Mouse (Mus musculus) Patski (cell line): ENCODE results near the gene Pmvk. TPM values are rescaled to one million over a fixed set of nuclear protein-coding genes. Genes with fewer than 3 reads are reported as not detected.
"Not testable (repeated sequence)": the region's sequence is repeated elsewhere in the genome, so short reads cannot be mapped to it uniquely, and the experiment has no call there.

Experiments
- ATAC-seq: fragments of 100-300 bp; one replicate; pipeline ENCODE4 v1.8.0; 2021
- CTCF ChIA-PET: fragments of 350-600 bp; sonication (Branson Sonifier 250); formaldehyde crosslinking; loops from one replicate; lab custom pipeline; 2022; ENCODE audit warnings: inconsistent platforms; lab: Charles Lee
- POLR2A ChIA-PET: fragments of 350-600 bp; sonication (Branson Sonifier 250); formaldehyde crosslinking; loops from one replicate; lab custom pipeline; 2022; ENCODE audit warnings: antibody characterized with exemption, inconsistent platforms; lab: Charles Lee
- DNase-seq: peaks from one replicate; pipeline ENCODE4 v3.0.0-alpha.2; 2011; ENCODE audit warnings: low read depth, low spot score
- H3K27me3 ChIP-seq: fragments of 371-371 bp; one replicate; pipeline ENCODE4 v1.5.1; 2021
- CTCF ChIP-seq: fragments of 100-300 bp; IDR thresholded peaks from one replicate; pipeline ENCODE4 v1.5.1; 2021
- in situ Hi-C: fragments of 300-500 bp; cut with MboI; formaldehyde crosslinking; loops from 3 replicates; pipeline ENCODE4 v1.11.1; 2018; ENCODE audit warnings: low pct_unique_long_range_greater_than_20kb, mixed read lengths
- polyA plus RNA-seq: library from polyadenylated mRNA; unstranded; gene quantifications from one replicate; pipeline ENCODE4 v1.2.3, GENCODE M21; 2021

Gene Pmvk
- polyA plus RNA-seq, 1 experiment from 2014 or later, result 40.7 TPM

- ChIA-PET POLR2A (no interaction called here), CTCF (no interaction called here)
- no peaks in the 10 kb centered on the region for H3K27me3 ChIP-seq
- TF ChIP-seq CTCF, result no peak
- DNase-seq (no peak), ATAC-seq (no peak)
- in situ Hi-C loops, result no loop called here
Measured at GRCm38 (mm10) chr3:89424416-89425140, 29.8 kb upstream of the Pmvk start.

GRCm38 (mm10) chr3:89425141-89425525 lies 29.2 kb upstream of the Pmvk start:
- ChIA-PET POLR2A (no interaction called here), CTCF (interaction anchor here (1.4 kb wide), 1 partner anchor 29 kb away, joined by 7 read pairs; no protein-coding TSS in a partner anchor)
- no peak for TF ChIP-seq CTCF
- ATAC-seq, result no peak
- DNase-seq, result no peak
- in situ Hi-C loops, result no loop called here
- no peaks in the 10 kb centered on the region for H3K27me3 ChIP-seq

GRCm38 (mm10) chr3:89425876-89426275 lies 28.5 kb upstream of the Pmvk start:
- no peak for TF ChIP-seq CTCF
- ChIA-PET CTCF (interaction anchor here (1.4 kb wide), 1 partner anchor 30 kb away, joined by 7 read pairs; no protein-coding TSS in a partner anchor), POLR2A (no interaction called here)
- in situ Hi-C loops, result no loop called here
- H3K27me3 ChIP-seq, result no peaks in the 10 kb centered on the region
- ATAC-seq (no peak), DNase-seq (no peak)

DNA sequence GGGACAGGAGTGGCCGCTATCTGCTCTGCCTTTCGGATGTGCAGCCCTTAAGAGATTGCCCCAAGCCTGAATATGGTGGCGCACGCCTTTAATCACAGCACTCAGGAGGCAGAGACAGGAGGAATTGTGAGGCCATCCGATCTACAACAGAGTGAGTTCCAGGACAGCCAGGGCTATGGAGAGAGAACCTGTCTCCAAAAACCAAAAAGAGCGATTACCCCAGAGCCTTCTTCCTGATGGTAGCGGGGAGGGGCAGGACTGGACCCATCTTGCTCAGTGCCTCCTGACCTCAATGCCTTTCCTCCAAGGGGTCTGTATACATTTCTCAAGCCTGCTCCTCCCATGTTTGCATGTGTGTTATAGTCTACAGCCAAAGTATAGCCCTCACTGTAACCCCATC lies 25.3 kb upstream of the Pmvk start:
- ATAC-seq, in situ Hi-C loops: not testable (repeated sequence)

GRCm38 (mm10) chr3:89430171-89431159 lies 23.9 kb upstream of the Pmvk start, which contains the start of gene Pygo2:
Gene Pygo2, plus strand, starts transcription at chr3:89430214.
- no peak for TF ChIP-seq CTCF
- in situ Hi-C loops, result no loop called here
- H3K27me3 ChIP-seq, result no peaks in the 10 kb centered on the region
- CTCF ChIA-PET, result interaction anchor here (0.7 to 1.7 kb wide), 6 partner anchors 7 to 76 kb away, joined by 3 to 5 read pairs (median 3); no protein-coding TSS in a partner anchor
- POLR2A ChIA-PET, result interaction anchor here (1.0 to 3.3 kb wide), 5 partner anchors 8 to 18 kb away, joined by 3 to 19 read pairs (median 3); no protein-coding TSS in a partner anchor
- DNase-seq (peak; percentile 84), ATAC-seq (peak; percentile 95)

More for the DNA sequence above, 25.3 kb upstream of the Pmvk start:
- DNase-seq, H3K27me3 ChIP-seq, CTCF ChIA-PET: not testable (repeated sequence)
- POLR2A ChIA-PET, result interaction anchor here (1.3 kb wide), 1 partner anchor 12 kb away, joined by 3 read pairs; no protein-coding TSS in a partner anchor

- in situ Hi-C loops, result no loop called here
- H3K27me3 ChIP-seq, result no peaks in the 10 kb centered on the region
- DNase-seq (no peak), ATAC-seq (no peak)
- CTCF ChIA-PET, result interaction anchor here (1.2 to 1.7 kb wide), 2 partner anchors 9 to 23 kb away, joined by 4 to 5 read pairs; no protein-coding TSS in a partner anchor
- POLR2A ChIA-PET, result interaction anchor here (1.3 to 3.3 kb wide), 2 partner anchors 11 to 13 kb away, joined by 3 to 19 read pairs; no protein-coding TSS in a partner anchor
- no peak for TF ChIP-seq CTCF
Measured at GRCm38 (mm10) chr3:89432606-89433005, 21.7 kb upstream of the Pmvk start.

- H3K27me3 ChIP-seq, result no peaks in the 10 kb centered on the region
- in situ Hi-C loops, result no loop called here
- ATAC-seq (no peak), DNase-seq (no peak)
- CTCF ChIA-PET, result interaction anchor here (0.7 to 1.6 kb wide), 5 partner anchors 13 to 47 kb away, joined by 3 to 5 read pairs (median 3); no protein-coding TSS in a partner anchor
- POLR2A ChIA-PET, result interaction anchor here (3.1 kb wide), 1 partner anchor 14 kb away, joined by 29 read pairs; no protein-coding TSS in a partner anchor
- no peak for TF ChIP-seq CTCF
Measured at GRCm38 (mm10) chr3:89434532-89434931, 19.8 kb upstream of the Pmvk start.

- POLR2A ChIA-PET, result interaction anchor here (0.7 to 3.1 kb wide), 2 partner anchors 14 to 576 kb away, joined by 7 to 29 read pairs; no protein-coding TSS in a partner anchor
- DNase-seq, result no peak
- in situ Hi-C loops, result no loop called here
- no peak for ATAC-seq
- H3K27me3 ChIP-seq, result no peaks in the 10 kb centered on the region
- TF ChIP-seq CTCF, result no peak
- CTCF ChIA-PET, result no interaction called here
Measured at GRCm38 (mm10) chr3:89435041-89435440, 19.3 kb upstream of the Pmvk start.

DNA sequence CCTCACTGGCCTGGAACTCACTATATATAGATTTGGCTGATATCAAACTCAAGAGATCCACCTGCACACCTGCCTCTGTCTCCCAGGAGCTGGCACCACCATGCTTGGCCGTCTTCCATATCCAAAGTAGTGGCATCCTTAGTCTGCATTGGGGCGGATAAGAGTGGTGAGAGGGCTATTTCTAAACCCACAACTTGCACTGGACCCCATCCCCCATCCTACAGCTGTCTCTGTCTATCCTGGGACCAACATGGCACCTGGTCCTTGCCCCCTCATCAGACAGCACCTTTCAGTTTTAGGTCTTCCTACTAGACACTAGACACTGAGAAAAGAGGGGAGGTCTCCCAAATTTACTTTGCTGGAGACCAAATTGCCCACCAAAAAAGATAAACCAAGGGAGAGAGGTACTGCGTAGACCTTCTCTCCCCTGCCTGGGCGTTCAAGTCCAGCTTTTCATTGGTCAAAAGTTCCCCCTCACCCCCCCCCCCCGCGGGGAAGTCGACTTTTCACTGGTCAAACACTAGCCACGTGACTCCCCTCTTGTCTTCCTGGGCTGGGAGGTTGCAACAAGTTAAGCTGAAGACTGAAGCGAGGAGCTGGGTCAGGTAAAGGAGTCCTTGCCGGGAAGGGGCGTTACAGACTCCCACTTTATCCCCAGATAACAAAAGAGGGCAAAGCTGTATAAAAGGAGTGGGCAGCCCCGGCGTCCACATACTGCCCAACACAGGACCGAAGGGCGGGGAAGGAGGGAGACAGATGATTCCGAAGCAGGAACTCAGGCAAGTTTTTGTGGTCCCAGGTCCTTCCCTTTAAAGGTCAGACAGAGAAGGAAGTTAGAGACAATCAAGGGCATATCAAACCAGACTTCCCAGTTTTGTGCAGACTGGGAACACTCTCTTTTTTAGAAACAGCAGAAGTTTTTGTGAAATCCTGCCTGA lies 17.9 kb upstream of the Pmvk start, which contains the start of gene Pbxip1:
TSS of gene Pbxip1 (plus strand) at position 531 of the 938 bp plus-strand sequence.
- peak; percentile 49 for ATAC-seq
- no peaks in the 10 kb centered on the region for H3K27me3 ChIP-seq
- no peak for DNase-seq
- POLR2A ChIA-PET, result interaction anchor here (0.5 to 3.1 kb wide), 6 partner anchors 11 to 778 kb away, joined by 3 to 29 read pairs (median 6); partner anchors contain the start of gene Cks1b
- CTCF ChIA-PET, result interaction anchor here (0.9 to 4.0 kb wide), 6 partner anchors 13 to 59 kb away, joined by 3 to 30 read pairs (median 7); no protein-coding TSS in a partner anchor
- in situ Hi-C loops, result no loop called here
- TF ChIP-seq CTCF, result no peak
